11 mouse cellular contexts compared by ENCODE assay signal in the genomic region with DNA sequence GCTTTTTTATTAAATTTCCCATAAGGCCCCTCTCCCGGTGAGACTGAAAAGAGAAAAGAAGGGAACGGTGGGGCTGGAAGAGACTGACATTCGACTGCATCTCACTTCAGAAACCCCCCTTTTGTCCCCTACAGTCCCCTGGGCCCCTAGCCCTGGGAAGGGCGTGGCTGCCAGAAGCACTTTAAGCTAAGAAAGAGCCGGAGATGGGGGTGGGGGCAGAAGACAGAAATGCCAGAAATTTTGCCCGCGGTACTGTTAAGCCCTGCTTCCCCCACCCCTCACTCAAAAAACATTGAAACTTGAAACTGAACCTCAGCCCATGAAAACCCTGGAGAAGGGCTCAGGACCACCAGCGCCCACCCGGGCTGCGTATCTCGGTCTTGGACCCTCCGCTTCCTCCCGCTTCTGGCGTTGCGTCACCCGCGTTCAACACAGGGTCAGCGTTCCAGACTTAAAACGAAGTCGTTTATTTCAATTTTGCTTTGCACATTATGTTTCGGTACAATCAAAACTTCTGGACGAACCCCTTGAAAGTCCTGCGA. TPM values are rescaled to one million over a fixed set of nuclear protein-coding genes. Genes with fewer than 3 reads are reported as not detected.
DNase-seq lines count a peak whose midpoint lies in the region; ATAC-seq lines count a peak whose summit lies in the region.
"Had no signal": no experiment of that assay in that cellular context is flagged by ENCODE, and none has a peak within 500 bp of the region (broad histone marks: within the 10 kb centered on the region; RNA-seq: fewer than 3 reads in every experiment).

No protein-coding gene starts in this region.

- H3K27ac ChIP-seq in heart, embryonic 14.5 days (replicated peaks in 1 of 2; ENCODE audit: control insufficient read depth in 1 of 2, insufficient read depth in 1 of 2, low read depth in 2 of 2, low read length in 2 of 2), result no peak overlapping the region
- H3K27ac ChIP-seq in embryonic facial prominence, embryonic 12.5 days, result no peak overlapping the region
- H3K27ac ChIP-seq in hindbrain, embryonic 14.5 days, result peak overlapping the region; percentile 39
- H3K27ac ChIP-seq in midbrain, embryonic 15.5 days, result no peak overlapping the region
- H3K27ac ChIP-seq: left cerebral cortex, adult 2 months had no signal

- no peaks in the 10 kb centered on the region for H3K36me3 ChIP-seq in heart, embryonic 14.5 days (ENCODE audit: control insufficient read depth, insufficient read depth, low read length)
- no peaks in the 10 kb centered on the region for H3K36me3 ChIP-seq in embryonic facial prominence, embryonic 12.5 days
- H3K36me3 ChIP-seq in hindbrain, embryonic 14.5 days (replicated peaks; ENCODE audit: control insufficient read depth, insufficient read depth), result no peaks in the 10 kb centered on the region
- no peaks in the 10 kb centered on the region for H3K36me3 ChIP-seq in midbrain, embryonic 15.5 days (replicated peaks)

- 2% methylated on average over 23 of the region's 23 CpGs for WGBS in heart, embryonic 14.5 days
- WGBS in embryonic facial prominence, embryonic 12.5 days, result under 1% methylated on average over 23 of the region's 23 CpGs
- 1% methylated on average over 23 of the region's 23 CpGs for WGBS in hindbrain, embryonic 14.5 days
- 2% methylated on average over 23 of the region's 23 CpGs for WGBS in midbrain, embryonic 15.5 days

- no peak overlapping the region for H3K9ac ChIP-seq in heart, embryonic 14.5 days (ENCODE audit: low read length)
- no peak overlapping the region for H3K9ac ChIP-seq in embryonic facial prominence, embryonic 12.5 days
- H3K9ac ChIP-seq in hindbrain, embryonic 14.5 days, result peak overlapping the region; percentile 74
- H3K9ac ChIP-seq in midbrain, embryonic 15.5 days, result no peak overlapping the region

- peaks cover 77% of the 10 kb centered on the region for H3K27me3 ChIP-seq in heart, embryonic 14.5 days (ENCODE audit: control insufficient read depth, insufficient read depth, low read length)
- H3K27me3 ChIP-seq in embryonic facial prominence, embryonic 12.5 days, result peaks cover 74% of the 10 kb centered on the region
- peaks cover 71% of the 10 kb centered on the region for H3K27me3 ChIP-seq in hindbrain, embryonic 14.5 days (ENCODE audit: control insufficient read depth, insufficient read depth, low read length)
- H3K27me3 ChIP-seq in midbrain, embryonic 15.5 days (replicated peaks), result peaks cover 50% of the 10 kb centered on the region

- no peak for ATAC-seq in heart, embryonic 14.5 days (ENCODE audit: insufficient number of reproducible peaks, insufficient read depth, low FRiP score, low read depth)
- no peak for ATAC-seq in embryonic facial prominence, embryonic 12.5 days (ENCODE audit: insufficient number of reproducible peaks, insufficient read depth, low FRiP score, low TSS enrichment)
- ATAC-seq in hindbrain, embryonic 14.5 days (ENCODE audit: low FRiP score), result no peak
- no peak for ATAC-seq in midbrain, embryonic 15.5 days (replicated peaks)
- no peak for ATAC-seq in erythroid progenitor cell, adult 5-6 weeks (replicated peaks; ENCODE audit: low FRiP score, poor library complexity, severe bottlenecking)

- peak overlapping the region; percentile 31 for H3K4me2 ChIP-seq in heart, embryonic 14.5 days (ENCODE audit: low read length)
- H3K4me2 ChIP-seq in embryonic facial prominence, embryonic 12.5 days (replicated peaks), result peak overlapping the region; percentile 42
- peak overlapping the region; percentile 84 for H3K4me2 ChIP-seq in hindbrain, embryonic 14.5 days (replicated peaks)
- H3K4me2 ChIP-seq in midbrain, embryonic 15.5 days, result peak overlapping the region; percentile 83

- no peaks in the 10 kb centered on the region for H3K9me3 ChIP-seq in heart, embryonic 14.5 days (ENCODE audit: control insufficient read depth, low read length)
- no peaks in the 10 kb centered on the region for H3K9me3 ChIP-seq in embryonic facial prominence, embryonic 12.5 days
- no peaks in the 10 kb centered on the region for H3K9me3 ChIP-seq in hindbrain, embryonic 14.5 days (ENCODE audit: control insufficient read depth, low read length)
- no peaks in the 10 kb centered on the region for H3K9me3 ChIP-seq in midbrain, embryonic 15.5 days

- no peak for DNase-seq in heart, adult 18-20 months
- DNase-seq in hindbrain, embryonic 14.5 days (ENCODE audit: low spot score), result no peak
- DNase-seq in right cerebral cortex, postnatal 36 days (ENCODE audit: low spot score in 2 of 2), result no peak
- DNase-seq in kidney, adult 9 months, result no peak

- peaks cover 19 to 46% of the 10 kb centered on the region in 2 experiments; a peak in 3 of 4 replicates for H3K4me1 ChIP-seq in heart, embryonic 14.5 days (ENCODE audit: control insufficient read depth in 2 of 2, insufficient read depth in 2 of 2, low read length in 2 of 2)
- H3K4me1 ChIP-seq in embryonic facial prominence, embryonic 12.5 days, result peaks cover 37% of the 10 kb centered on the region
- H3K4me1 ChIP-seq in hindbrain, embryonic 14.5 days (replicated peaks; ENCODE audit: control insufficient read depth, insufficient read depth, low read length), result peaks cover 27% of the 10 kb centered on the region
- H3K4me1 ChIP-seq in midbrain, embryonic 15.5 days, result peaks cover 40% of the 10 kb centered on the region

- H3K4me3 ChIP-seq in heart, embryonic 14.5 days (ENCODE audit: control insufficient read depth in 1 of 2, insufficient read depth in 1 of 2, low read depth in 1 of 2, low read length in 2 of 2), result peak overlapping the region; percentile 5 to 21; a peak in 2 of 4 replicates
- H3K4me3 ChIP-seq in embryonic facial prominence, embryonic 12.5 days, result peak overlapping the region; percentile 19
- H3K4me3 ChIP-seq in hindbrain, embryonic 14.5 days (replicated peaks; ENCODE audit: low read length), result peak overlapping the region; percentile 71
- H3K4me3 ChIP-seq in midbrain, embryonic 15.5 days, result peak overlapping the region; percentile 12
- H3K4me3 ChIP-seq: left cerebral cortex, adult 2 months had no signal

RNA-seq across cellular contexts. Expression of a gene that starts 3.9 kb away (rescaled TPM):
- 0.18 TPM in 1 of 2 replicates, not detected in the other for polyA plus RNA-seq in heart, embryonic 14.5 days (2014; fragmentation: Nextera tagmentation; extraction: Ambion mirVana)
- under 1 TPM; 0.55 to 0.67 TPM for total RNA-seq in heart, adult 18-20 months (2021)
- 1.5 and 1.7 TPM in 2 replicates for polyA plus RNA-seq in embryonic facial prominence, embryonic 12.5 days (2016; fragmentation: Nextera tagmentation; extraction: Ambion mirVana)
- 37.4 and 38.0 TPM in 2 replicates for polyA plus RNA-seq in hindbrain, embryonic 14.5 days (2014; fragmentation: Nextera tagmentation; extraction: Ambion mirVana)
- 13.1 and 13.8 TPM in 2 replicates for polyA plus RNA-seq in midbrain, embryonic 15.5 days (2015; fragmentation: Nextera tagmentation; extraction: Ambion mirVana)
- not detected in 2 replicates for total RNA-seq in erythroid progenitor cell, adult 5-6 weeks (2015; ENCODE audit: low replicate concordance)
- total RNA-seq in erythroid progenitor cell, adult 5-6 weeks (2017; ENCODE audit: low replicate concordance), result 0.61 TPM in 1 of 2 replicates, not detected in the other
- total RNA-seq: MEL; monocyte, adult 5-6 weeks had no signal

Comparison
In these comparisons a context has a peak if more than half of its experiments do, and no peak if none do; other contexts are left out.
1. H3K4me2 ChIP-seq: peak in every context shown above with its lines; median percentile 84 in hindbrain, embryonic 14.5 days; 83 in midbrain, embryonic 15.5 days; 42 in embryonic facial prominence, embryonic 12.5 days; 31 in heart, embryonic 14.5 days.
2. H3K4me3 ChIP-seq: peak in every context shown above with its lines; median percentile 71 in hindbrain, embryonic 14.5 days; 19 in embryonic facial prominence, embryonic 12.5 days; 13 in heart, embryonic 14.5 days; 12 in midbrain, embryonic 15.5 days.